Mouse (Mus musculus) brain, adult 2 months (tissue): Measurements from ENCODE around the gene Resf1.
A peak's percentile ranks its signal among the peaks of the same experiment; 100 is the strongest.
"Not testable (repeated sequence)": the region's sequence is repeated elsewhere in the genome, so short reads cannot be mapped to it uniquely, and the experiment has no call there.

ENCODE experiments used
- DNase-seq: peaks from one replicate; pipeline ENCODE4 v3.0.0; 2011; ENCODE audit warnings: low read depth, low spot score

The Resf1 gene

DNA sequence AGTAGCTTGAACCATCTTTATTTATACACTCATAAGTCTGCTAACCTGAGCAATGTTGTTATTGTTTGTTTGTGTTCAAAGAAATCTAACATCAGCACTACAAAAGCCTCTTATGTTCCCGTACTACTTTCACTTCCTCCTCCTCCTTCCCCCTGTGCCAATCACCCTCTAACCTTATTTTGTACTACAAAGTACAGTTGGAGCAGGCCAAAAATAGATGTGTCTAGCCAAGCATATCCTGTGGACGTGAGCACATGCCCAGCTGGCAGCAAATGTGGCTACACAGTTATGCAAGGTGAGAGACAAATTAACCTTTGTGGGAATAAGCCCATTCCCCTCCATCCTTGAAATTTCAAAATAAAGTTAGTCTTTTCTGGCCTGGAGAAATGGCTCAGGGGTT lies 34.6 kb downstream of the Resf1 start:
- peak; percentile 16 for DNase-seq

- no peak for DNase-seq
These were observed 35.2 kb downstream of the Resf1 start for GRCm38 (mm10) chr6:149344372-149344771.

DNA sequence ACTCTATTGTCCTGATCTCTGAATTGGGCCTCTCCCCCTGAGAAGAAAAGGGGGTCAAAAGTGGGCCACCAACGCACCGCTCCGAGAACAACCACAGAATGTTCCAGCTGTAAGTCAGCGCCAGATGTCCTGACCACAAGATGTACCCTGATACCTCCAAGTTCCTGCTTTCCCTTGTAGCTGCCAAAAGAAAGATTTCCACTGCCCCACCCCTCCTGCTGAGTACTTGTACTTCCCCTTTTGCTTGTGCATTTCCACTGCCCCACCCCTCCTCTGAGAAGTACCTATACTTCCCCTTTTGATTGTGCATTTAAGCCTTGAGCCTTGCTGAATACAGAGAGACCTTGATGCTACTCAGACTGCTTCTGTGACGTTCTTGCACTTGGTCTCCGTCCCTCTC lies 39.0 kb downstream of the Resf1 start:
- not testable (repeated sequence) for DNase-seq

DNA sequence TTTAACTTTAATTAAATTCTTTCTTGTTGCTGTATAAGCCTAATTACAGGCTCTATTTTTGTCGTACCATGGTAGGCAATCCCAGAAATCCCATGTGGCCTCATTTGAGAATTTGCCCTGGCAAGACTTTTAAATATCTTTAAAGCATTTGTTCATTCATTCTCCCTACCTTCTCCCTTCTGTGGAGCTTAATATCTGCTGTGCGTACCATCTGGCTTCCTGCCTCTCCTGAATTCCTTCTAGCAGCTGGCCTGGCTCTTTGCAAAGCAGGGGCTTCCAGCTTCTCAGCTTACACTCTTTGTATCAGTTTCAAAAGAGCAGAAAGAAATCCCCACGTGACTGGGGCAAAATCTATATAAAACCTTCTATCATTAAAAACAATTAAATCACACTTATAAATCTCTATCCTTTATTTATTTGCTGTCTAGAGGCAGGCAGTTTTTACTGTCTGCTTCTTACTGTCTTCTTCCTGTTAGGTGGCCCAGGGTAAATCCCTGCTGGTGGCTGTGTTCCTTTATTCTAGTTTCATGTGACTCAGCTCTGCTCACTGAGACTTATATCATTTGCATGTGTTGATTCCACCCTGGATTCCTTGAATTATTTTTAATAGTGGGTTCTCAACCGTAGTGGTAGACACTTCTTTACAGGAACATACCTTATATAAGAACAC lies 45.7 kb downstream of the Resf1 start:
- DNase-seq: peak; percentile 9

DNA sequence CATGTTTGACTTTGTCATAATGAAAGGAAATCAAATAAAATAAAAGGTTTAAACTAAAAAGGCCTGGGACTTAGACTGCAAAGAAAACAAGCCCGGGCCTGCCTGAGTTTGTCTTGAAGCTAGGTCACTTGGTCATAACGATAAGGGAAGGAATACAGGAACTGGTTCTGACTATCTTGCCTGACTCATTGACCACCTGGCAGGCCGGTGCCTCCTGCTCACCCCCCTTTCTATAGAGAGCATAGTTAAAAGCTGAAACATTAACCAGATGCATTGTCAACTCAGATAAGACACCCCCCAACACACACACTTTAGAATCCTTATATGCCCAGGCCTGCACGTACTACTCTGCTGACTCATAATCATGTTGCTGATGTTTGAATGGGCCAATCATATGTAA lies 46.6 kb downstream of the Resf1 start:
- not testable (repeated sequence) for DNase-seq

- no peak for DNase-seq
These were observed 47.9 kb downstream of the Resf1 start for GRCm38 (mm10) chr6:149357155-149357554.

- not testable (repeated sequence) for DNase-seq
These were observed 53.3 kb downstream of the Resf1 start for GRCm38 (mm10) chr6:149362533-149362932.

GRCm38 (mm10) chr6:149365975-149366374 lies 56.8 kb downstream of the Resf1 start:
- DNase-seq: not testable (repeated sequence)

- DNase-seq: no peak
These were observed 57.2 kb downstream of the Resf1 start for GRCm38 (mm10) chr6:149366403-149366802.

DNA sequence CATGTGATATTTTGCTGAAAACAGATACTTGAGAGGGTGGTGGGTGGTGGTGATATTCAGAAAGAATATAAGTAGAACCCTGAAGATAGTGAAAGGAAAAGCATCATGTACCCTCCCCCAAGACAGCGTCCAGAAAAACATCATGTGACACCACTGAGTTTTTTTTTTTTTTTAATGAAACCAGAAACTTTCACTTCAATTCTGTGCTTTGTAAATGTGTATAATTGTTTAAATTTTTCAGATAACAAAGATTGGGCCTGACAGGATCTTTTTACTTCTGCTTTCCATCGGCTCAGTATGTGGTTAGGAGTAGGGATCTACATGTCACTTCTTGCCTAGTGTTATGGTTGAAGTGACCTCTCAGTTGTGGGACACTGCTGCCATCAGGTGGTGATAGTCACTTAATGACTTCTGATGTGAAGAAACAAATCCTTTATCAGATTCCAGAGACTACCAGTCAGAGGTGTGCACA lies 65.8 kb downstream of the Resf1 start:
- DNase-seq: peak; percentile 84

GRCm38 (mm10) chr6:149383531-149383930 lies 74.3 kb downstream of the Resf1 start:
- no peak for DNase-seq
